Mouse (Mus musculus) C2C12 (cell line): ENCODE data around the gene Epn2. TPM values are rescaled to one million over a fixed set of nuclear protein-coding genes. Genes with fewer than 3 reads are reported as not detected.
A peak's percentile ranks its signal among the peaks of the same experiment; 100 is the strongest.

Source experiments
- H3K27me3 ChIP-seq: one replicate; pipeline ENCODE4 v1.6.1; 2011; ENCODE audit not compliant: control insufficient read depth, insufficient read depth, insufficient read length
- H3K36me3 ChIP-seq: one replicate; pipeline ENCODE4 v1.6.1; 2011; ENCODE audit not compliant: control insufficient read depth, insufficient read depth
- H3K4me3 ChIP-seq: one replicate; pipeline ENCODE4 v1.5.1; 2011; ENCODE audit warnings: mild to moderate bottlenecking, control low read depth; ENCODE audit not compliant: poor library complexity, insufficient read depth, severe bottlenecking
- H3K79me2 ChIP-seq: one replicate; pipeline ENCODE4 v1.6.1; 2011; ENCODE audit not compliant: control insufficient read depth, insufficient read depth
- H3K79me3 ChIP-seq: one replicate; pipeline ENCODE4 v1.6.1; 2011; ENCODE audit warnings: low read depth, control low read depth
- H3ac ChIP-seq: one replicate; pipeline ENCODE3; 2011; ENCODE audit warnings: low read depth; ENCODE audit not compliant: control insufficient read depth, insufficient read length
- CEBPB ChIP-seq: IDR thresholded peaks from one replicate; pipeline ENCODE4 v1.6.1; 2011; ENCODE audit warnings: low read depth, mild to moderate bottlenecking, control low read depth, moderate library complexity
- CTCF ChIP-seq: IDR thresholded peaks from one replicate; pipeline ENCODE4 v1.5.1; 2011; ENCODE audit not compliant: control insufficient read depth, insufficient read depth, insufficient read length
- FOSL1 ChIP-seq: IDR thresholded peaks from one replicate; pipeline ENCODE4 v1.8.0; 2011; ENCODE audit warnings: mild to moderate bottlenecking, low read length; ENCODE audit not compliant: poor library complexity, insufficient read depth, severe bottlenecking
- MAX ChIP-seq: IDR thresholded peaks from one replicate; pipeline ENCODE4 v1.6.1; 2011; ENCODE audit warnings: mild to moderate bottlenecking, control low read depth
- MYOD1 ChIP-seq: IDR thresholded peaks from one replicate; pipeline ENCODE4 v1.6.1; 2011; ENCODE audit warnings: low read depth; ENCODE audit not compliant: control insufficient read depth, insufficient read length
- MYOG ChIP-seq: IDR thresholded peaks from one replicate; pipeline ENCODE4 v1.6.1; 2011; ENCODE audit not compliant: control insufficient read depth, insufficient read length; ENCODE audit errors: extremely low read depth
- USF1 ChIP-seq: IDR thresholded peaks from one replicate; pipeline ENCODE4 v1.6.1; 2011; ENCODE audit warnings: low read depth, mild to moderate bottlenecking, control low read depth, moderate library complexity
- polyA plus RNA-seq: library from polyadenylated mRNA; unstranded; fragments of >200 nt; fragmentation: generic; extraction: Trizol; gene quantifications from one replicate; pipeline ENCODE4 v1.2.1, GENCODE M21; 2012; ENCODE audit warnings: missing spikeins

Gene Epn2
- polyA plus RNA-seq, 1 experiment: 21.1 TPM

GRCm38 (mm10) chr11:61519484-61520107, 59.9 kb downstream of the Epn2 start:
- Histone ChIP-seq H3K36me3 (peaks cover 72% of the 10 kb centered on the region), H3ac (no peak overlapping the region), H3K79me2 (no peaks in the 10 kb centered on the region), H3K79me3 (no peaks in the 10 kb centered on the region), H3K27me3 (no peaks in the 10 kb centered on the region), H3K4me3 (no peak overlapping the region)
- TF ChIP-seq FOSL1: no peak
- no peak for TF ChIP-seq USF1
- TF ChIP-seq MYOD1: no peak
- no peak for TF ChIP-seq MYOG
- no peak for TF ChIP-seq MAX
- no peak for TF ChIP-seq CEBPB

DNA sequence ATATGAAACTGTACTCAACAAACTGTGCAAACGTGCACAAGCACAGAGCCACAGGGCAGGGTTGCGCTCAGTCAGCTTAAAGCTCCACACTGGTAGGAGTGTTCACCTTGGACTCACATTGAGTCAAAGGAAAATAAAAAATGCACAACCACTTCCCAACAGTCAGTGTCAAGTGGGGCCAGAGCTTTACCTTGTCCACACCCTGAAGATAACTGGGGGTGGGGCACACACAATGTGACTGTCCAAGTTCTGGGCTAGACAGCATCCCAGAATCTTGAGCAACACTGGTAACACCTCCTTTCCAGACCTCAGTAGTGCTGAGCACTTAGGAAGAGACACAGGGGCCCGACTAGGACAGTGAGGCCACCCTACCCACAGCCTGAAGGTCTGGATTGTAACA, 60.6 kb downstream of the Epn2 start:
- no peaks in the 10 kb centered on the region for H3K27me3 ChIP-seq
- no peak overlapping the region for H3ac ChIP-seq
- no peak overlapping the region for H3K4me3 ChIP-seq
- peaks cover 72% of the 10 kb centered on the region for H3K36me3 ChIP-seq
- no peaks in the 10 kb centered on the region for H3K79me2 ChIP-seq
- TF ChIP-seq FOSL1: no peak
- TF ChIP-seq CTCF: no peak
- TF ChIP-seq MYOG: no peak
- no peak for TF ChIP-seq MYOD1
- TF ChIP-seq MAX: no peak
- no peak for TF ChIP-seq CEBPB
- no peak for TF ChIP-seq USF1
- no peaks in the 10 kb centered on the region for H3K79me3 ChIP-seq

DNA sequence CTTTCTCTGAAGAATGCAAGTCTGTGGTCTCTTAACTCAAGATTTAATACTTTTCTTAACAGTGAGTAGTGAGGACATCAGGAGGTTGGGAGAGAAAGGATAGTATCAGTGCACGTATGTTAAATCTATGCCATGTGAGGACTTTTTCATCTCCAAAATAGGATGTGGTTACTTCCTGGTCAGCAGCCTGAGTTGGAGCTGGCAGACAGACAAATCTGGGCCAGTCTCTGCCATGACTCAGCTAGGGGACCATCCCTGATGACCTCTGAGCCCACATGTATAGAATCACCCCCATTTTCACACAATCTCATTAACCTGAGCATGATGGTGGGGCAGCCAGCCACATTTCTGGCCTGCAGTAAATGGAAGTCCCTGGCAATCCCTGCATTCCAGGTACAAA, 61.5 kb downstream of the Epn2 start:
- Histone ChIP-seq H3K27me3 (no peaks in the 10 kb centered on the region), H3K4me3 (no peak overlapping the region), H3K79me3 (no peaks in the 10 kb centered on the region), H3ac (no peak overlapping the region), H3K36me3 (peaks cover 75% of the 10 kb centered on the region), H3K79me2 (no peaks in the 10 kb centered on the region)
- TF ChIP-seq MYOG (no peak), CTCF (no peak), MYOD1 (no peak), CEBPB (no peak), FOSL1 (no peak), MAX (peak; percentile 46), USF1 (no peak)

GRCm38 (mm10) chr11:61514953-61515352, 64.5 kb downstream of the Epn2 start:
- no peak for TF ChIP-seq MYOD1
- TF ChIP-seq FOSL1: no peak
- no peak for TF ChIP-seq USF1
- TF ChIP-seq MYOG: no peak
- TF ChIP-seq MAX: no peak
- no peak overlapping the region for H3K4me3 ChIP-seq
- no peaks in the 10 kb centered on the region for H3K79me3 ChIP-seq
- H3ac ChIP-seq: no peak overlapping the region
- peaks cover 62% of the 10 kb centered on the region for H3K36me3 ChIP-seq
- no peaks in the 10 kb centered on the region for H3K79me2 ChIP-seq
- no peaks in the 10 kb centered on the region for H3K27me3 ChIP-seq

GRCm38 (mm10) chr11:61504713-61505257, 74.7 kb downstream of the Epn2 start, which contains the start of gene B9d1:
TSS of gene B9d1 (plus strand) at chr11:61505144.
- Histone ChIP-seq H3K36me3 (peaks cover 7% of the 10 kb centered on the region), H3K79me2 (peaks cover 8% of the 10 kb centered on the region), H3K27me3 (no peaks in the 10 kb centered on the region), H3K79me3 (no peaks in the 10 kb centered on the region), H3ac (peak within 1 kb of the TSS; percentile 63), H3K4me3 (peak within 1 kb of the TSS; percentile 50)
- TF ChIP-seq MYOG: no peak
- TF ChIP-seq USF1: peak; percentile 80
- peak; percentile 99 for TF ChIP-seq MAX
- TF ChIP-seq CTCF: peak; percentile 95

GRCm38 (mm10) chr11:61503933-61504332, 75.6 kb downstream of the Epn2 start:
- Histone ChIP-seq H3K4me3 (no peak overlapping the region), H3ac (no peak overlapping the region), H3K27me3 (no peaks in the 10 kb centered on the region), H3K36me3 (no peaks in the 10 kb centered on the region), H3K79me3 (no peaks in the 10 kb centered on the region), H3K79me2 (peaks cover 8% of the 10 kb centered on the region)
- TF ChIP-seq MYOD1: no peak
- no peak for TF ChIP-seq FOSL1
- TF ChIP-seq CEBPB: no peak
- no peak for TF ChIP-seq CTCF
- no peak for TF ChIP-seq USF1
- TF ChIP-seq MYOG: no peak
- no peak for TF ChIP-seq MAX
